Mouse (Mus musculus) erythroblast, embryonic 14.5 days (primary cell): ENCODE results near the gene Zbp1. TPM values are rescaled to one million over a fixed set of nuclear protein-coding genes. Genes with fewer than 3 reads are reported as not detected.

Experiments used
- H3K27me3 ChIP-seq: 2 replicates; pipeline ENCODE4 v1.6.1; 2012; ENCODE audit warnings: inconsistent platforms; ENCODE audit not compliant: control insufficient read depth
- H3K36me3 ChIP-seq: 2 replicates; pipeline ENCODE4 v1.6.1; 2012; ENCODE audit warnings: mild to moderate bottlenecking, inconsistent platforms; ENCODE audit not compliant: control insufficient read depth
- H3K4me1 ChIP-seq: 2 replicates; pipeline ENCODE4 v1.6.1; 2012; ENCODE audit warnings: inconsistent platforms; ENCODE audit not compliant: control insufficient read depth
- H3K4me3 ChIP-seq: replicated peaks from 2 replicates; pipeline ENCODE3; 2012; ENCODE audit warnings: moderate library complexity, mild to moderate bottlenecking, inconsistent platforms
- H3K9me3 ChIP-seq: 2 replicates; pipeline ENCODE4 v1.6.1; 2012; ENCODE audit warnings: low read length, inconsistent platforms, mixed read lengths; ENCODE audit not compliant: control insufficient read depth
- GATA1 ChIP-seq: IDR thresholded peaks from 2 replicates; pipeline ENCODE4 v1.6.1; 2012; ENCODE audit warnings: low read length, inconsistent platforms, mixed read lengths
- TAL1 ChIP-seq: IDR thresholded peaks from 3 replicates; pipeline ENCODE4 v1.6.1; 2012; ENCODE audit warnings: low read length, inconsistent platforms, mixed read lengths
- polyA plus RNA-seq: library from polyadenylated mRNA; stranded (reverse); fragments of >175 nt; gene quantifications from 2 replicates; pipeline ENCODE4 v1.2.3, GENCODE M21; 2012

Zbp1 gene
- polyA plus RNA-seq, 1 experiment = not detected

DNA sequence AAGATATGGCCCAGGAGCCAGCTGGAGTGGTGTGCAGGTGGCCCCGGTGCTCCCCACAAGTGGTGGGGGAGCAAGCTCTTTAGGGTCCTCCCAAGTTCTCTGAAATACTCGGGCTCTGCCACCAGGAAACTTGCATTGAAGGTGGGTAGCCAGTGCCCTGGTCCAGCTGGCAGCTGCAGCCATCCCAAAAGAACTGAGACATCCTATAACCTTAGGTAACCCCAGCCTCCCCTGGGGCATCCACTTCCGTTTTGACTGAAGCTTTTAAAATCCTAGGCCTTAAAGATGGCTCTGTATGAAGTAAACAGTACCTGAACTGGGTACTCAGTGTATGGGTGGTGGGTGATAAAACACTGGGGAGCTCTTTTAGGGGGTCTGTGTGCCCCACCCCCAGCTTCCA lies 4.8 kb upstream of the Zbp1 start:
- Histone ChIP-seq H3K27me3 (no peaks in the 10 kb centered on the region), H3K4me3 (no peak overlapping the region), H3K36me3 (no peaks in the 10 kb centered on the region), H3K4me1 (no peaks in the 10 kb centered on the region), H3K9me3 (no peaks in the 10 kb centered on the region)
- TF ChIP-seq GATA1 = no peak
- TF ChIP-seq TAL1 = no peak

DNA sequence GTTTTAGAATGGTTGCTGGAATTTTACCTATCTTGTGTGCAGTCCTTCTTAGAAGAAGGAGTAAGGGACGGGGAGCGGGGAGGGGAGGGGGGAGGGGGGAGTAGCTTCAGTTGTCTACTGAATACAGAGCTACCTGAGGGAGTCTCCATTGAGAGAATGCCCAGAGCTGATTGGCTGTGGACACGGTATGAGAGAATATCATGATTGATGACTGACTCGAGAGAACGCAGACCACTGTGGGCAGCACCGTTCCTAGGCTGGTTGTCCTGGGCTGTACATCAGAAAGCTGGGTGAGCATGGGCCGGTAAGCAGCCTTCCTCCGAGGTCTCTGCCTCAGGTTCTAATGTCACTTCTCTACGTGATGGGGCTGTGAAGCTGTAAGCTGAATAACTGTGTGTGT lies 2.0 kb upstream of the Zbp1 start:
- H3K27me3 ChIP-seq = no peaks in the 10 kb centered on the region
- no peaks in the 10 kb centered on the region for H3K36me3 ChIP-seq
- H3K4me3 ChIP-seq = no peak overlapping the region
- no peaks in the 10 kb centered on the region for H3K4me1 ChIP-seq
- H3K9me3 ChIP-seq = no peaks in the 10 kb centered on the region
- TF ChIP-seq GATA1 = no peak
- no peak for TF ChIP-seq TAL1

DNA sequence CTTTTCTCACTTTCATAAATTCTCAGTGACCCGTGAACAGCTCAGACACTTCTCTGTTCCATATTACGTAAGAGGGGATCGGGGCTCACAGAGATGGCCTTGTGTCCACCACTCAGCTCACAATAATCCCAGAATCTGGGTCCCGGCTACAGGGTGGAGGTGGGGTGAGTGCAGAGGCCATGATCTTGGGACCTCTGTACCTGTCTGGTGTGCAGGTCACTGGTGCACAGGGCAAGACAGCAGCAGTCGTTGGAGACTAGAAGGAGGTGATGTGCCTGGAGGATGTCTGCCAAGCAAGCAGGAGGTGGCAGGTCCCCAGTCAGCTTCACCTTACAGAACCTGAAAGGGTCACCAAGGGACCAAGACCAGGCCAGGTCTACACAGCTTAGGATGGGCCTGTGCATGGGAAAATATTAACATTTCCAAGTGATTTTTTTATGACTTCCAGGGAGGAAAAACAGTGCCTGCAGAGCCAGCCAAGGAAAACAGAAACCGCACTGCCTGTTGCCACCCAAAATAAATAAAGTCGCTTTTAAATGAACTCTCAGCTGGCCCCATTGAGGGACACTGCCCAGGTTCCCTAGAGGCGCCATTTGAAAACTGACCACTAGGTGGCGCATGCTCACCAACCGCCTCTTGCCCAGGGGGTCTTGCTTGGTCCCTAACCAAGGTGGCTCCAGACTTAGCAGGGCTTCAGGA lies 682 bp upstream of the Zbp1 start:
- no peaks in the 10 kb centered on the region for H3K4me1 ChIP-seq
- no peaks in the 10 kb centered on the region for H3K36me3 ChIP-seq
- H3K27me3 ChIP-seq = no peaks in the 10 kb centered on the region
- TF ChIP-seq GATA1 = no peak
- no peaks in the 10 kb centered on the region for H3K9me3 ChIP-seq
- H3K4me3 ChIP-seq = no peak overlapping the region

DNA sequence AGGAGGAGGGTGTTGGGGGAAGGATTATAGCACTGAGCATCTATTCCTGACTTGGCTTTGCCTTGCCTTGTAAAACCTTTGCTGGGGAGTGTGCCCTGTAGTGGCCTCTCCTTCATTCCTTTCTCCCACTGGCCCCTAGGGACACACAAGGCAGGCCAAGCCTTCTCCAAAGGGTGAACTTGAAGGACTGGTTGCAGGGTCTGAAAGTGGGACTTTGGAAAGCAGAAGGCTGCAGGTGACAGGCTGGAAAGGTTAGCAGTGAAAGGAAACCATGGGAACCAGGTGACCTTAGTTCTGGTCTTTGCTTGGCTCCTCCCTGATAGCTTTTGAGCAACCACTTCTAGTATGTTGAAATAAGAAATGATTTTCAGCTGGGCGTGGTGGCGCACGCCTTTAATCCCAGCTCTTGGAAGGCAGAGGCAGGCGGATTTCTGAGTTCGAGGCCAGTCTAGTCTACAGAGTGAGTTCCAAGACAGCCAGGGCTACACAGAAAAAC lies 912 bp downstream of the Zbp1 start:
- H3K9me3 ChIP-seq = no peaks in the 10 kb centered on the region
- no peaks in the 10 kb centered on the region for H3K36me3 ChIP-seq
- H3K27me3 ChIP-seq = no peaks in the 10 kb centered on the region
- H3K4me1 ChIP-seq = no peaks in the 10 kb centered on the region
- H3K4me3 ChIP-seq = no peak overlapping the region
- TF ChIP-seq GATA1 (no peak), TAL1 (no peak)

DNA sequence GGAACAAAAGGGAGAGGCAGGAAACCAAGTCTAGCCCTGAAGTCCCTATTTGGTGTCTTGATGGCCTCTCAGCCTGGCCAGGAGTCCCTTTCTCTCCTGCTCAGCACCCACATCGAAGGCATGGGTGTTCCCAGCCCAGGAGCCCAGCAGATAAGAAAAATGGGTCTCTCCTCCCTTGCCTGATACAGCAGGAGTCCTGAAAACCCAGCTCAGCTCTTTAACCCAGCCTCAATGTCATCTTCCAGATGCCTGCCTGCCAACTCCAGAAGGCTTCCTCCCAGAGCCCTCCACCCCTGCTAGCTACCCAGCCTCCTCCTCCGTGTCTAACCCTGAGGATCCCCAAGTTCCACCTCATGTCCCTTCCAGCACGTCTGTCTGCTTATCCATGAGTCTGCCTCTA lies 1.5 kb downstream of the Zbp1 start:
- H3K9me3 ChIP-seq = no peaks in the 10 kb centered on the region
- TF ChIP-seq TAL1 = no peak
- no peak for TF ChIP-seq GATA1
- no peaks in the 10 kb centered on the region for H3K36me3 ChIP-seq
- H3K27me3 ChIP-seq = no peaks in the 10 kb centered on the region
- no peaks in the 10 kb centered on the region for H3K4me1 ChIP-seq
- H3K4me3 ChIP-seq = no peak overlapping the region

DNA sequence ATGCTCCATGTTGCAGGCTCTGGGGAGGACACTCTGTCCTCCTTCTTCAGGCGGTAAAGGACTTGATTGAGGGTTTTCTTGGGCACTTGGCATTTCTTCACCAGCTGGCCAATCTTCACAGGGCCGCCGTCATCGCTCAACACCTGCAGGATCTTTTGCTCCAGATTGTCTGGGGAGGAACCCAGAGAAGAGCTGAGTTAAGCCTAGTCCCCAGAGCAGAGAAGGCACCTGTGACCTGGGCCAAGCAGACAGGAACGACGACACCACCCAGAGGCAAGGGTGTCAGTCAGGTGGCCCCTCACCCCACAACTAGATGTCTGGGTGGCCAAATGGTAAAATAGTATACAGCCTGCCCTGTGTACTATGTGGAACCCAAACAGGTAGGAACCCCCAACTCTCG lies 1.9 kb downstream of the Zbp1 start:
- Histone ChIP-seq H3K4me1 (no peaks in the 10 kb centered on the region), H3K36me3 (no peaks in the 10 kb centered on the region), H3K27me3 (no peaks in the 10 kb centered on the region), H3K9me3 (no peaks in the 10 kb centered on the region), H3K4me3 (no peak overlapping the region)
- TF ChIP-seq GATA1 (no peak), TAL1 (no peak)

DNA sequence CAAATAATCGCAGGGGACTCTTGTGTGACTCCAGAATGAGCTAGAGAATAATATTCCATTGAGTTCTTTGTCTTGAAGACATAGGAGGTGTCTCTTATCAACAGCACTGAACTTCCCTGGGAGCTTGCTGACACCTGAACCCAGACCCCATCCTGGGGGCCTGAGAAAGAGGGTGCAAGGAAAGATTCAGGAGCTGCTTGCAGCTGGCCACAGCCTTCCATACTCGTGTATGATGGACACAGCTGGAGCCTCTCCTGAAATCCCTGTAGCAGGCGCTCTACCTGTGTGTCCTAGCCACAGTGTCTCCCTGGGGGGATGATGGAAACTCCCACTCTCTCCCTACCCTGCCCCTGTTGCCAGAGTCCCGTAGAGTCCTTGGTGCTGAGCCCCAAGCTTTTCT lies 6.5 kb downstream of the Zbp1 start:
- Histone ChIP-seq H3K4me3 (no peak overlapping the region), H3K36me3 (no peaks in the 10 kb centered on the region), H3K4me1 (no peaks in the 10 kb centered on the region), H3K9me3 (no peaks in the 10 kb centered on the region), H3K27me3 (no peaks in the 10 kb centered on the region)
- TF ChIP-seq GATA1 = no peak
- TF ChIP-seq TAL1 = no peak

DNA sequence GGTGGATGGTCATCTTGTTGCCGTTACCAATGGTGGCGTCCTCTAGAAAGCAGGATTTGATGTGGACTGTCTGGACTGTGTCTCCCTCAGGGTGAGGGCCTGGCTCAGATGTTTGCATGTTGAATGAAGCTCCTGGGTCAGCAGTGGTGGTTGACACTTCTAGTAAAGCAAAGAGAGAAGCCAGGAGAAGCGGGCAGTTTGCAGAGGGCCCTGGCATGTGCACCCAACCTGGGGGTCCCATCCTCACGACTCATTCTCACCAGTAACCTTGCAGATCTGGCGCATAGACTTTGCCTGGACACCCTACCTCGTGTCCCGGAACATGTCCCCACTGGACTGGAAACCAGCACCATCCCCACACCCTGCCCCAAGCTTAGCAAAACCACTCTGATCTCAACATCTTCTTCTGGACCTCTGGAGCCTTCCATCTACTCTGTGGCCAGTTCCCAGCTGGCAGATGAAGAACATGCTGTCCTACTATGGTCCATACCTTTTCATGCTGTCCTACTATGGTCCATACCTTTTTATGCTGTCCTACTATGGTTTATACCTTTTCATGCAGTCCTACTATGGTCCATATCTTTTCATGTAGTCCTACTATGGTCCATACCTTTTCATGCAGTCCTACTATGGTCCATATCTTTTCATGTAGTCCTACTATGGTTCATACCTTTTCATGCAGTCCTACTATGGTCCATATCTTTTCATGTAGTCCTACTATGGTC lies 9.5 kb downstream of the Zbp1 start:
- TF ChIP-seq GATA1 (no peak), TAL1 (no peak)
- Histone ChIP-seq H3K9me3 (peaks cover 3% of the 10 kb centered on the region), H3K4me1 (no peaks in the 10 kb centered on the region), H3K36me3 (no peaks in the 10 kb centered on the region), H3K27me3 (no peaks in the 10 kb centered on the region), H3K4me3 (no peak overlapping the region)

DNA sequence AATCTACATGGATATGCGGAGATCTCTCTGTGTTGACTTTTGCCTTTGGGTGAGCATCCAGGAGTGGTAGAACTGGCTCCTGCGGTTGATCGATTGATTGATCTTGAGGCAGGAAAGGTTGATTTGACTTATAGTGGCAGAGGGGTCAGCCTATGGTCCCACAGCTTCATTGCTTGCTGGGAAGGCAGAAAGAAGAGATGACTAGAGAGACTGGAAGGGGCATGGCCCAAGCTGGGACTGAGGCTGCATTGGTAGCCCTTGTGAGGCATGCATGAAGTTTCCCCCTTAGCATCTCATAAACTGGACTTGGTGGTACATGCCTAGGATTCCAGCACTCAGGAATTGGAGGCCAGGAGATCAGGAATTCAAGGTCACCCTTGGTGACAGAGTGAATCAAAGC lies 11.7 kb downstream of the Zbp1 start:
- Histone ChIP-seq H3K9me3 (peaks cover 3% of the 10 kb centered on the region), H3K4me3 (no peak overlapping the region), H3K27me3 (no peaks in the 10 kb centered on the region), H3K4me1 (no peaks in the 10 kb centered on the region), H3K36me3 (no peaks in the 10 kb centered on the region)
- no peak for TF ChIP-seq TAL1
